In the genomic region with DNA sequence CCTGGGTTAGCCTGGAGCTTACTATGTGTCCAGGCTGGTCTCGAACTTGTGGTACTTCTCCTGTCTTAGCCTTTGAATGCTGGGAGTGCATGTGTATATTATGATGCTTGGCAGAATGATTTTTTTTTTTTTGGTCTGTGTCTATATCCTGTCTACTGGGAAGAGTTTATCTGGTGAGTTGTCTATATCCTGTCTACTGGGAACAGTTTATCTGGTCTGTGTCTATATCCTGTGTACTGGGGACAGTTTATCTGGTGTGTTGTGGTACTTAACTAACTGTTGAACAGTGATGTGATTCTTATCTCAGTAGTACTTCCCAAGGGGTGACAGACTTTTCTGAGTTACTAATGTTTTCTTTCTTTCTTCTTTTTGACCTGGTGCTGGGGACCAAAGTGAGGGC, we compare ENCODE assay signal across 28 mouse cellular contexts. TPM values are rescaled to one million over a fixed set of nuclear protein-coding genes. Genes with fewer than 3 reads are reported as not detected.
DNase-seq lines count a peak whose midpoint lies in the region; ATAC-seq and TF ChIP-seq lines count a peak whose summit lies in the region.
"Had no signal": no experiment of that assay in that cellular context is flagged by ENCODE, and none has a peak within 500 bp of the region (broad histone marks: within the 10 kb centered on the region; RNA-seq: fewer than 3 reads in every experiment).

No protein-coding gene starts in this region.

- peak; percentile 78 for ATAC-seq in G1E (ENCODE audit: extremely low read depth, insufficient number of reproducible peaks, low FRiP score, poor library complexity, severe bottlenecking)
- ATAC-seq in erythroblast, adult 5-6 weeks (replicated peaks; ENCODE audit: low FRiP score, poor library complexity, severe bottlenecking): no peak
- ATAC-seq: activated CD4-positive, CD25-positive, alpha-beta regulatory T cell, adult 4 months; CD4-positive, CD25-positive, alpha-beta regulatory T cell, adult 4 months; Patski had no signal

- intact Hi-C loops in gastrocnemius, adult 2 months (cut with DNase I): no loop called here

- no peak for TF ChIP-seq RAD21 in MEL (IDR thresholded peaks at IDR 0.05; ENCODE audit: low read depth, low read length)

- no peaks in the 10 kb centered on the region for H3K79me2 ChIP-seq in MEL (ENCODE audit: control insufficient read depth, insufficient read depth, low read length, poor library complexity)

- H3K27me3 ChIP-seq in G1E (ENCODE audit: insufficient read depth, low read length) (no peaks in the 10 kb centered on the region), MEL (ENCODE audit: control insufficient read depth in 1 of 2, insufficient read depth in 2 of 2, low read length in 2 of 2) (no peaks in the 10 kb centered on the region)
- H3K27me3 ChIP-seq: CH12.LX, Patski had no signal

- H3K9me3 ChIP-seq in G1E (replicated peaks) (no peaks in the 10 kb centered on the region), MEL (replicated peaks; ENCODE audit: insufficient read depth, low read length) (no peaks in the 10 kb centered on the region)

- peak; percentile 68 to 81 for TF ChIP-seq EP300 in MEL (IDR thresholded peaks at IDR 0.05; ENCODE audit: low read depth in 1 of 2, low read length in 2 of 2)

- DNase-seq in gastrocnemius, adult 2 months: no peak
- no peak for DNase-seq in gastrocnemius, adult 18-20 months (ENCODE audit: low spot score)
- DNase-seq in 416B (ENCODE audit: low read depth) (peak; percentile 73), G1E (ENCODE audit: low spot score) (no peak), MEL (ENCODE audit: low read depth, low spot score) (peak; percentile 25)
- no peak for DNase-seq in adrenal gland, postnatal 4 days (ENCODE audit: low spot score in 2 of 2)
- no peak for DNase-seq in ovary, postnatal 10 days (ENCODE audit: low spot score)
- DNase-seq: adrenal gland, adult 2 months; adrenal gland, adult 8-10 months; adrenal gland, postnatal 10 days; adrenal gland, postnatal 14 days; adrenal gland, postnatal 25 days; adrenal gland, postnatal 36 days; B cell, adult 2 months; cerebellum, adult 11 months; cerebellum, adult 11-12 months; cerebellum, adult 18-20 months; cerebellum, adult 2 months; cerebellum, adult 8-10 months; cerebellum, adult 9-10 months had no signal

- H3K27ac ChIP-seq in gastrocnemius, adult 2 months: peak overlapping the region; percentile 87
- H3K27ac ChIP-seq in MEL (ENCODE audit: control insufficient read depth, low read depth, low read length): no peak overlapping the region

- H3K9ac ChIP-seq in MEL (ENCODE audit: control insufficient read depth, low read depth, low read length, poor library complexity, severe bottlenecking): no peak overlapping the region

- TF ChIP-seq POLR2A in MEL (IDR thresholded peaks at IDR 0.05; ENCODE audit: control insufficient read depth in 1 of 2, insufficient read depth in 1 of 2, low read depth in 1 of 2, low read length in 2 of 2, poor library complexity in 1 of 2): no peak

- peaks cover 94% of the 10 kb centered on the region for H3K36me3 ChIP-seq in G1E (replicated peaks)
- peaks cover 0 to 32% of the 10 kb centered on the region in 2 experiments; a peak in 2 of 4 replicates for H3K36me3 ChIP-seq in MEL (ENCODE audit: control insufficient read depth in 1 of 2, insufficient read depth in 2 of 2, low read length in 2 of 2)

- H3K4me1 ChIP-seq in G1E (ENCODE audit: insufficient read depth, low read depth, low read length) (peaks cover 96% of the 10 kb centered on the region), MEL (ENCODE audit: control insufficient read depth in 1 of 2, insufficient read depth in 2 of 2, low read length in 2 of 2) (peaks cover 19 to 54% of the 10 kb centered on the region in 2 experiments)

- H3K4me3 ChIP-seq in gastrocnemius, adult 2 months: no peak overlapping the region
- H3K4me3 ChIP-seq in G1E (ENCODE audit: low read depth, low read length): no peak overlapping the region
- H3K4me3 ChIP-seq in MEL (ENCODE audit: control insufficient read depth in 1 of 2, insufficient read depth in 1 of 2, low read depth in 2 of 2, low read length in 2 of 2): no peak overlapping the region

- no peak for TF ChIP-seq CTCF in gastrocnemius, adult 2 months (IDR thresholded peaks at IDR 0.05)
- TF ChIP-seq CTCF in G1E (IDR thresholded peaks at IDR 0.05; ENCODE audit: low read depth, low read length) (no peak), MEL (IDR thresholded peaks at IDR 0.05 in 2 of 3, conservative IDR thresholded peaks at IDR 0.05 in 1 of 3; ENCODE audit: control insufficient read depth in 1 of 3, insufficient read depth in 1 of 3, low read depth in 2 of 3, low read length in 3 of 3, poor library complexity in 1 of 3, severe bottlenecking in 1 of 3) (no peak)

TF ChIP-seq in MEL, 35 proteins besides CTCF, POLR2A, EP300 and RAD21:
- TF ChIP-seq TCF12 (IDR thresholded peaks at IDR 0.05; ENCODE audit: low read depth, low read length) (peak; percentile 37; the same call in 1 of the 2 replicates), USF2 (IDR thresholded peaks at IDR 0.05; ENCODE audit: borderline replicate concordance in 1 of 2, insufficient read depth in 1 of 2, low read depth in 1 of 2, low read length in 2 of 2) (no peak), ZNF384 (IDR thresholded peaks at IDR 0.05; ENCODE audit: low read depth, low read length) (peak; percentile 53), ETS1 (IDR thresholded peaks at IDR 0.05; ENCODE audit: low read depth, low read length) (peak; percentile 58; the same call in 1 of the 2 replicates), MAX (IDR thresholded peaks at IDR 0.05; ENCODE audit: low read length) (no peak), MYB (IDR thresholded peaks at IDR 0.05; ENCODE audit: low read depth, low read length) (peak; percentile 47; the same call in 1 of the 2 replicates), RCOR1 (IDR thresholded peaks at IDR 0.05; ENCODE audit: low read depth, low read length) (peak; percentile 60), GATA1 (IDR thresholded peaks at IDR 0.05; ENCODE audit: low read depth, low read length) (peak; percentile 74)

RNA-seq across cellular contexts. Expression of gene Slc7a8, which starts 30.0 kb away (rescaled TPM):
- 10 to 100 TPM; 21.4 to 23.6 TPM for total RNA-seq in gastrocnemius, adult 2 months (2021)
- 10 to 100 TPM; 10.7 to 24.4 TPM for total RNA-seq in gastrocnemius, adult 18-20 months (2021)
- total RNA-seq in G1E (2014; fragmentation: Nextera tagmentation) (325 and 329 TPM in 2 replicates), G1E (2017) (45.0 and 54.9 TPM in 2 replicates), MEL (2012; rRNA removed) (0.07 and 0.08 TPM in 2 replicates)
- polyA plus RNA-seq in G1E (2012) (191 and 199 TPM in 2 replicates), MEL (2012; ENCODE audit: insufficient read depth in 1 of 2, insufficient read length in 2 of 2, low read depth in 1 of 2, low replicate concordance in 2 of 2, missing spikeins in 1 of 2) (under 1 TPM in 1 of 2 experiments, not detected in 1; 0.29 TPM)
- 10 to 100 TPM; 60.0 to 66.7 TPM for total RNA-seq in adrenal gland, postnatal 4 days (2021)
- total RNA-seq in erythroblast, adult 5-6 weeks (2015; ENCODE audit: low replicate concordance): 7.7 and 10.8 TPM in 2 replicates
- total RNA-seq in erythroblast, adult 5-6 weeks (2017; ENCODE audit: low replicate concordance): 1.4 and 1.8 TPM in 2 replicates
- polyA plus RNA-seq: activated CD4-positive, CD25-positive, alpha-beta regulatory T cell, adult 4 months; C2C12 had no signal

RNA-seq across cellular contexts. Expression of gene Cebpe, which starts 39.8 kb away (rescaled TPM):
- not detected for total RNA-seq in gastrocnemius, adult 2 months (2021)
- total RNA-seq in gastrocnemius, adult 18-20 months (2021): not detected
- 0.90 and 1.6 TPM in 2 replicates for total RNA-seq in G1E (2014; fragmentation: Nextera tagmentation)
- 0.16 TPM in 1 of 2 replicates, not detected in the other for total RNA-seq in G1E (2017)
- 11.1 and 12.4 TPM in 2 replicates for polyA plus RNA-seq in G1E (2012)
- total RNA-seq in MEL (2012; rRNA removed): not detected in 2 replicates
- polyA plus RNA-seq in MEL (2012; ENCODE audit: insufficient read depth in 1 of 2, insufficient read length in 2 of 2, low read depth in 1 of 2, low replicate concordance in 2 of 2, missing spikeins in 1 of 2): under 1 TPM in 1 of 2 experiments, not detected in 1; 0.32 TPM
- total RNA-seq in adrenal gland, postnatal 4 days (2021): 1 to 10 TPM in 1 of 2 experiments, under 1 TPM in 1; 0.78 to 1.6 TPM
- total RNA-seq in erythroblast, adult 5-6 weeks (2015; ENCODE audit: low replicate concordance): 22.4 and 29.4 TPM in 2 replicates
- 27.7 and 53.0 TPM in 2 replicates for total RNA-seq in erythroblast, adult 5-6 weeks (2017; ENCODE audit: low replicate concordance)
- total RNA-seq: adrenal gland, adult 2 months; adrenal gland, adult 8-10 months; adrenal gland, postnatal 14 days; adrenal gland, postnatal 25 days; adrenal gland, postnatal 36 days; ES-E14 had no signal
- polyA plus RNA-seq: activated CD4-positive, CD25-positive, alpha-beta regulatory T cell, adult 4 months; C2C12; CD4-positive, CD25-positive, alpha-beta regulatory T cell, adult 4 months; Patski had no signal

RNA-seq across cellular contexts. Expression of gene Gm29776, which starts 53.1 kb away (rescaled TPM):
- total RNA-seq in gastrocnemius, adult 2 months (2021): not detected
- total RNA-seq in gastrocnemius, adult 18-20 months (2021): not detected
- total RNA-seq in G1E (2014; fragmentation: Nextera tagmentation) (not detected in 2 replicates), G1E (2017) (0.11 TPM in 1 of 2 replicates, not detected in the other), MEL (2012; rRNA removed) (not detected in 2 replicates)
- polyA plus RNA-seq in G1E (2012) (0.02 TPM in 1 of 2 replicates, not detected in the other), MEL (2012; ENCODE audit: insufficient read depth in 1 of 2, insufficient read length in 2 of 2, low read depth in 1 of 2, low replicate concordance in 2 of 2, missing spikeins in 1 of 2) (not detected)
- total RNA-seq in adrenal gland, postnatal 4 days (2021): under 1 TPM; 0.11 TPM
- not detected in 2 replicates for total RNA-seq in erythroblast, adult 5-6 weeks (2015; ENCODE audit: low replicate concordance)
- not detected in 2 replicates for total RNA-seq in erythroblast, adult 5-6 weeks (2017; ENCODE audit: low replicate concordance)
- total RNA-seq: adrenal gland, adult 18-20 months; adrenal gland, adult 2 months; adrenal gland, postnatal 10 days; adrenal gland, postnatal 14 days; adrenal gland, postnatal 25 days; CH12.LX had no signal
- polyA plus RNA-seq: activated CD4-positive, CD25-positive, alpha-beta regulatory T cell, adult 4 months; C2C12; CD4-positive, CD25-positive, alpha-beta regulatory T cell, adult 4 months had no signal

Comparison
In these comparisons a context has a peak if more than half of its experiments do, and no peak if none do; other contexts are left out.
1. DNase-seq: peak in 416B (single experiment) and MEL (single experiment); none in gastrocnemius, adult 2 months (single experiment), gastrocnemius, adult 18-20 months (single experiment), G1E (single experiment), adrenal gland, postnatal 4 days (0 of 2) and ovary, postnatal 10 days (single experiment).
2. RNA of gene Cebpe, which starts 39.8 kb away (total RNA-seq): 22.4 to 53.0 TPM in erythroblast, adult 5-6 weeks; 0.78 to 1.6 TPM in adrenal gland, postnatal 4 days, 0.16 to 1.6 TPM in G1E, not detected in gastrocnemius, adult 2 months, not detected in MEL and not detected in gastrocnemius, adult 18-20 months; every median in the first group is over 4 times any median in the second.